Mouse (Mus musculus) myocyte (in vitro differentiated cells): ENCODE measurements around the gene Hoxb3. TPM values are rescaled to one million over a fixed set of nuclear protein-coding genes. Genes with fewer than 3 reads are reported as not detected.

Source experiments
- H3K27me3 ChIP-seq: one replicate; pipeline ENCODE4 v1.6.1; 2011; ENCODE audit not compliant: control insufficient read depth, insufficient read depth, insufficient read length
- H3K36me3 ChIP-seq: one replicate; pipeline ENCODE4 v1.6.1; 2011; ENCODE audit not compliant: control insufficient read depth, insufficient read depth
- H3K4me2 ChIP-seq: one replicate; pipeline ENCODE4 v1.6.1; 2011; ENCODE audit warnings: low read depth, control low read depth
- H3K4me3 ChIP-seq: one replicate; pipeline ENCODE4 v1.5.1; 2011; ENCODE audit warnings: mild to moderate bottlenecking, control low read depth, moderate library complexity
- H3K79me2 ChIP-seq: one replicate; pipeline ENCODE4 v1.6.1; 2011; ENCODE audit not compliant: control insufficient read depth, insufficient read depth
- H3ac ChIP-seq: one replicate; pipeline ENCODE4 v1.6.1; 2011; ENCODE audit not compliant: control insufficient read depth, insufficient read length
- CEBPB ChIP-seq: IDR thresholded peaks from 2 replicates; pipeline ENCODE4 v1.6.1; 2011; ENCODE audit warnings: mild to moderate bottlenecking, moderate library complexity; ENCODE audit not compliant: poor library complexity, insufficient read depth, severe bottlenecking
- E2F4 ChIP-seq: IDR thresholded peaks from one replicate; pipeline ENCODE4 v1.6.1; 2011; ENCODE audit warnings: mild to moderate bottlenecking, control low read depth, moderate library complexity; ENCODE audit not compliant: insufficient read depth
- MAX ChIP-seq: IDR thresholded peaks from one replicate; pipeline ENCODE4 v1.6.1; 2011; ENCODE audit warnings: low read depth, mild to moderate bottlenecking, control low read depth
- MYOD1 ChIP-seq, 3 experiments: IDR thresholded peaks; one replicate each; pipeline ENCODE4 v1.6.1; 2011; ENCODE audit warnings: control low read depth in 2 of 3, low read depth in 2 of 3, mild to moderate bottlenecking in 2 of 3, moderate library complexity in 1 of 3; ENCODE audit not compliant: insufficient read length in 2 of 3, control insufficient read depth in 1 of 3
- MYOG ChIP-seq, 3 experiments: IDR thresholded peaks; one replicate each; pipeline ENCODE4 v1.6.1; 2011; ENCODE audit warnings: control low read depth in 2 of 3, low read depth in 2 of 3, mild to moderate bottlenecking in 2 of 3; ENCODE audit not compliant: insufficient read length in 2 of 3, control insufficient read depth in 1 of 3, insufficient read depth in 1 of 3
- POLR2A ChIP-seq: IDR thresholded peaks from one replicate; pipeline ENCODE4 v1.6.1; 2011; ENCODE audit warnings: low read depth, mild to moderate bottlenecking, control low read depth, moderate library complexity; ENCODE audit not compliant: insufficient read length
- POLR2AphosphoS2 ChIP-seq: IDR thresholded peaks from one replicate; pipeline ENCODE4 v1.6.1; 2011; ENCODE audit warnings: low read depth, control low read depth; ENCODE audit not compliant: insufficient read length
- REST ChIP-seq: IDR thresholded peaks from one replicate; pipeline ENCODE4 v1.6.1; 2011; ENCODE audit warnings: mild to moderate bottlenecking, control low read depth, moderate library complexity; ENCODE audit not compliant: insufficient read depth, insufficient read length
- SRF ChIP-seq: IDR thresholded peaks from one replicate; pipeline ENCODE4 v1.6.1; 2011; ENCODE audit warnings: low read depth; ENCODE audit not compliant: control insufficient read depth, insufficient read length
- TCF12 ChIP-seq: IDR thresholded peaks from one replicate; pipeline ENCODE4 v1.6.1; 2011; ENCODE audit warnings: mild to moderate bottlenecking, control low read depth; ENCODE audit not compliant: poor library complexity, insufficient read depth, severe bottlenecking
- TCF3 ChIP-seq: IDR thresholded peaks from one replicate; pipeline ENCODE4 v1.6.1; 2011; ENCODE audit warnings: low read depth, control low read depth; ENCODE audit not compliant: insufficient read length
- USF1 ChIP-seq: IDR thresholded peaks from one replicate; pipeline ENCODE4 v1.6.1; 2011; ENCODE audit warnings: low read depth, mild to moderate bottlenecking, control low read depth, moderate library complexity
- polyA plus RNA-seq: library from polyadenylated mRNA; unstranded; fragments of >200 nt; fragmentation: generic; extraction: Trizol; gene quantifications from one replicate; pipeline ENCODE4 v1.2.1, GENCODE M21; 2012; ENCODE audit warnings: missing spikeins

Hoxb3 gene
- polyA plus RNA-seq, 1 experiment, result not detected

DNA sequence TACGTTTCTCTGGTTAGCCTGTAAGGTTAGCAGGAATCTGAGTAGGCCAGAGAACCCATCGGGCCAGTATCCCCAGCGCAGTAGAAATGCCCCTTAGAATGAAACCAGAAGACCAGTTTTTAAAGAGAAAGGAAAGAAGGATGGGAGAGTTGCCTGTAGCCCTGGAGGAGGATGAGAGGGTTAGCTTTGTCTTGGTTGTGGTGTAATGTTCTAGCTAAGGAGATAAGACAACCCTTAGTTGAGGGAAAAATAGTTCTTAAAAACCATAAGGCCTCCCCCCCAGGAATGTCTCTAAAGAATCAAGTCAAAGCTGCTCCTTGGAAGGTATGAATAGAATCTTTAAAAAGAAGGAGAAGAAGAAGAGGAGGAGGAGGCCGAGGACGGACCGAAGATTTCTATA, 388 bp upstream of the Hoxb3 start:
- H3ac ChIP-seq, result no peak overlapping the region
- TF ChIP-seq REST (no peak), POLR2AphosphoS2 (no peak), TCF12 (no peak), TCF3 (no peak), POLR2A (no peak), MAX (no peak), SRF (no peak), USF1 (no peak), MYOD1 (IDR thresholded peaks at IDR 0.05; ENCODE audit: control insufficient read depth in 1 of 3, insufficient read length in 2 of 3, low read depth in 2 of 3) (no peak), CEBPB (no peak)
- no peaks in the 10 kb centered on the region for H3K36me3 ChIP-seq
- no peak overlapping the region for H3K4me2 ChIP-seq
- no peaks in the 10 kb centered on the region for H3K79me2 ChIP-seq
- H3K4me3 ChIP-seq, result no peak overlapping the region
- H3K27me3 ChIP-seq, result peaks cover 89% of the 10 kb centered on the region

DNA sequence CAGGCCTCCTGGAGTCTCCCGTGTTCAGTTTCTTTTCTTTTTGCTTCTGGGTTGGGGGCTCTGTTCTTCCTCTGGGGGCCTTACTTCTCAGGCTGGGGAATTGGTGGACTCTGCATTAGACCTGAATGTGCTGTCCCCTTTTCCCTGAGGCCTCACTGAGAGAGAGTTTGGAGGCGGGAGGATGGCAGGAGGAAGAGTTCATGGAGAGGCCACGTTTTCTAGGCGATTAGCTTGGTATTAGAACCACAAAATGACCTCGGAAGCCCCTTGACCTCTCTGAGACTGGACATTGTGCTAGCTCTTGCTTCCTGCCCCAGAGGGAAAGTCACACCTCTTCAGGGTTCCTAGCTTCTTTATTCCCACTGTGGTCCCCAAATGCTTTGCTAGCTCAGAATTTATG, 999 bp downstream of the Hoxb3 start:
- Histone ChIP-seq H3K27me3 (peaks cover 91% of the 10 kb centered on the region), H3K4me3 (no peak overlapping the region), H3K4me2 (no peak overlapping the region), H3K79me2 (no peaks in the 10 kb centered on the region), H3K36me3 (no peaks in the 10 kb centered on the region), H3ac (no peak overlapping the region)
- TF ChIP-seq TCF3 (no peak), POLR2AphosphoS2 (no peak), MYOD1 (IDR thresholded peaks at IDR 0.05; ENCODE audit: control insufficient read depth in 1 of 3, insufficient read length in 2 of 3, low read depth in 2 of 3) (no peak)

DNA sequence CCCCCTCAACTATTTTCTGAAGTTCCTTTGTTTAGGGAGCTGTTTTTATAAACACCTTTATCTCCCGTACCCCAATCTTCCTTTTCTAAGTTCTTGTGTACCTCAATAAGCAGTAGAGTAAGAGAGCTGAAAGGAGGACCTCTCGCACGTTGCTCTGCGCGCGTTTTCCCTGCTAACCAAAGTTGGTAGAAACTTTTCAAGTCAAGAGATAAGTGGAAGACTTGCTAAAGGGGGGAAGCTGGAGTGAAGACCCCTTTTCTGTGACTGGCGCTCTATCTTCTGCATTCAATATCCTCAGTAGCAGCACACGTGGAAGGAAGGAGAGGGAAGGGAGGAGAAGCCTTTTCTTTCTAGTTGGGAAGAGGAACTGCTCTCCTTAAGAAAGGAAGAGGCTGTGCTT, 1.8 kb downstream of the Hoxb3 start:
- Histone ChIP-seq H3ac (no peak overlapping the region), H3K4me2 (no peak overlapping the region), H3K79me2 (no peaks in the 10 kb centered on the region), H3K36me3 (no peaks in the 10 kb centered on the region), H3K4me3 (no peak overlapping the region), H3K27me3 (peaks cover 90% of the 10 kb centered on the region)
- TF ChIP-seq MAX (no peak), TCF12 (no peak), E2F4 (no peak), REST (no peak), CEBPB (no peak), USF1 (no peak), POLR2A (no peak), MYOD1 (IDR thresholded peaks at IDR 0.05; ENCODE audit: control insufficient read depth in 1 of 3, insufficient read length in 2 of 3, low read depth in 2 of 3) (no peak), TCF3 (no peak), POLR2AphosphoS2 (no peak)

DNA sequence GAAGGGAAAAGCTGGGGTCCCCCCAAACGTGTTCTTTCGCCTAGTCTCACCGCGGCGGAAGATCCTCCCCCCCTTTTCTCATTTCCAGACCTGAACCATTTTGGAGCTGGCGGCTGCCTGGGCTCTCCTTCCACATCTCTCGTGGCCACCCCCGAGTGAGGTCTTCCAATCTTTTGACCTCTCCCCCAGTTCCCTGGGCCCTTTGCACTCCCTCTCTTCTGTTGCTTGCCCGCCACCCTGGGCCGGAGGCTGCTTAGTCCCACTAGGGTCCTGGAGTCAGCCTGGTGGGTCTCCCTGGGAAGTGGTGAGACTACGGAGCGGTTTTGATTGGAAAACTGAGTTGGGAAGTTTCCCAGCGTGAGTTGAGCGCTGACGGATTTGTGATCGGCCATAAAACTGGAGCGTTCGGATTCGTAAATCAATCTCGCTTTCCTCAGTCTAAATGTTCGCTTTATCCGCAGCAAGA, 2.7 kb downstream of the Hoxb3 start:
- no peak for TF ChIP-seq MAX
- no peaks in the 10 kb centered on the region for H3K79me2 ChIP-seq
- peaks cover 91% of the 10 kb centered on the region for H3K27me3 ChIP-seq
- no peaks in the 10 kb centered on the region for H3K36me3 ChIP-seq
- H3K4me2 ChIP-seq, result no peak overlapping the region
- no peak overlapping the region for H3K4me3 ChIP-seq
- H3ac ChIP-seq, result no peak overlapping the region

DNA sequence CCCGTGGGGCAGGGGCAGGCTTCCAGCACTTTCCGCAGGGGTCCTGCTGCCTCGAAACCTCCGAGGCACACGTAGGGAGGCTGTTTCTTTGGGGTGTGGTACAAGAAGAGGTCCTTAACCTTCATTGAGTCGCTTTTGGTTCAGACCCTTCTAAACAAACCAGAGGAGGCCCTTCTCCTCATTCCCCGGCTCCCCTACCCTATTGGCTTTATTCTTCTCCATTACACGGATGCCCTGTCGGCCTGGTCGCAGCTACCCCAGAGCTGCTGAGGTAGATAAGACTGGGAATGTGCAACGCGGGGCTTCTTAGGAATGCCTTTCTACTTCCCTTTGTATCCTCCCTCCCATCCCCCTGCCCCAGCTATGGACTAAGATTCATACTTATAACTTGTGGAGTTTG, 3.6 kb downstream of the Hoxb3 start:
- Histone ChIP-seq H3K36me3 (no peaks in the 10 kb centered on the region), H3ac (no peak overlapping the region), H3K27me3 (peaks cover 91% of the 10 kb centered on the region), H3K4me3 (no peak overlapping the region), H3K79me2 (no peaks in the 10 kb centered on the region), H3K4me2 (no peak overlapping the region)
- TF ChIP-seq MYOG (IDR thresholded peaks at IDR 0.05; ENCODE audit: control insufficient read depth in 1 of 3, insufficient read depth in 1 of 3, insufficient read length in 2 of 3, low read depth in 2 of 3) (no peak), REST (no peak), USF1 (no peak), TCF12 (no peak), POLR2AphosphoS2 (no peak), POLR2A (no peak), E2F4 (no peak), MAX (no peak), CEBPB (no peak), SRF (no peak), TCF3 (no peak), MYOD1 (IDR thresholded peaks at IDR 0.05; ENCODE audit: control insufficient read depth in 1 of 3, insufficient read length in 2 of 3, low read depth in 2 of 3) (no peak)
